Mouse (Mus musculus): Measurements from ENCODE around the gene Spata33.
"Not testable (repeated sequence)": the region's sequence is repeated elsewhere in the genome, so short reads cannot be mapped to it uniquely, and the experiment has no call there.

Gene Spata33

DNA sequence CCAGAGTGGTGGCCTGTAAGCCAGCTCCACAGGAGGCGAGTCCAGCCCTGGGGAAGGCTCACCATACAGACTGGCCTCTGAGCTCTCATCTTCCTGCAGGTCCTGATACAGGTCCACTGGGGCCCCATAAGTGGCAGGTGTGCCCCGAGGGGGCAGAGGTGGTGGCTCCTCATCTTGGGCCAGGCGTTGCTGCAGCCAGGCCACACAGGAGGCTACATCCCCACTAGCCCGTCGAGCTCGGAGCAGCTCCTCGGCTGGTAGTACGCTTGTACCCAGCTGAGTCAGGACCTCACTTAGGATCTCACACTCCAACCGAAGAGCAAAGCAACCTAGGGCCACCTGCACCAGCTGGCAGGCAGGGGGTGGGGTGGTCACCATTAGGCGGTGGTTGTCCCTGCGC is 21.1 kb downstream of the Spata33 start:
- no peak for DNase-seq

DNA sequence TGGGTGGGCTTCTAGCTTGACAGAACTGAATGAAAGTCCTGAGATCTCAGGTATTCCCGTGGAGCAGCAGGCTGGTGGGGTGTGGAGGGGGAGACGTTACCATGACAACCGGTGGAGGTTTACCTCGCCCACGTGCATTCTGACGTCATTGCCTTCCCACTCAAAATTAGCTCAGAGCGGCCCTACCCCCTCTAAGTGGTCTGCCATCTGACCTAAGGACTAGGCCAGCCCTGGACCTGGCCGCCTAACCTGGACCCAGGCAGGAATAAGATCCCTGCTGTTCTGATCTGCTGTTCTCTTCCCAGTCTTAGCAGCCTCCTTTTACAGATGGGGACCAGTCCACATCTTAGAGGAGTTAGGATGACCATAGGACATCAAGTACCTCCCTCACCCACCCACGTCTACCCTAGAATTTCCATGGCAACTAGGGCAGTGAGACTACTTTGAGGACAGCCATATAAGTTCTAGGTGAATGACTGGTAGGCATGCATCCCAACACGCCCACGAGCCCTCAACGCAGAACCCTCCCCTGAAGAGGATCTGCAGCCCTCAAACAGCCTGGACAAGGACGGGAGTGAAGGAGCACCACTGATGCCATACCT is 22.4 kb downstream of the Spata33 start:
- peak; percentile 74 for DNase-seq

DNA sequence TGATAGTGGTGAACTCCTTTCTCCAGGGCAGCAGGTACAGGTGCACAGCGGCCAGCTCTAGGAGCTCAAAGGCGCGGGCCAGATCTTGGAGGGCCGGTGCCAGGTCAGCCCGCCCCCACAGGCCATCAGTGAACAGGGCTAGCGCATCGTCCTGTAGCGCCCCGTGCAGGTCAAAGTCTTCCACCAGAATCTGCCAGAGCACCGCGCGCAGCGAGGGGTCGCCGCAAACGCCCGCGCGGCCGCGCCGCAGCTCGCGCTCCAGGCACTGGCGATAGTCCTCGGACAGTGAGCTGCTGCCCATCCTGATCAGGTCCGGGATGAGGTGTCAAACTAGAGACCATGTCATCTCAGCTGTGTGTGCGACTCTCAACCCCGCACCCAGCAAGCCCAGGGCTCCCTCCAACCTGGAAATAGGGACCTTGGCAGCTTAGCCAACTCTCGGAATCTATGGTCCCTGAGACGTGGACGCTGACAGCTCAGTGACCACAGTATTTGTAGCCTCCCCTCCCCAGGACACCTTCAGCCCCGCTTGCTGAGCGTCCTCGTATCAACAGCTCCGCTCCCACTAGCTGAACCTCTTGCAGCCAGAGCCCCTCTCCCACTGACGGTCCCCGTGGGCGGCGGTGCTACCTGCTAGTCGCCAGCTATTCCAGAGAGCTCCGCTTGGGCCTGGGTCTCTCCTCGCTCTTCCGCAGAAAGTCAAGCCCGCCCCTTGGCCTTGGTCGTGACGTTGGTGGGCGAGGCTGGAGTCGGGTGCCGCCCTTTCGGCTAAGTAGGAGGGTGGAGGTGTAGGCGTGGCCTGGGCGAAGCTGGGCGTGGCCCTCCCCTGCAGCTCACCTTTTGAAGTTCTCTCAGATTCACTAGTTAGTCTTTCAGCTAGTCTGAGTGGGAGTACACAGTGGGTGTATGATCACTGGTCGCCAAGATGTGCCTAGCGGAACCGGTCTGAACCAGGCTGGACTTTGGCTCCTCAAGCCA is 23.2 kb downstream of the Spata33 start, which contains the start of gene Spata2l:
Gene Spata2l (minus strand): TSS at position 714 of the 978 bp plus-strand sequence.
- DNase-seq = peak; percentile 87

- DNase-seq = no peak
Measured at GRCm38 (mm10) chr8:123239398-123239797, 26.8 kb downstream of the Spata33 start.

DNA sequence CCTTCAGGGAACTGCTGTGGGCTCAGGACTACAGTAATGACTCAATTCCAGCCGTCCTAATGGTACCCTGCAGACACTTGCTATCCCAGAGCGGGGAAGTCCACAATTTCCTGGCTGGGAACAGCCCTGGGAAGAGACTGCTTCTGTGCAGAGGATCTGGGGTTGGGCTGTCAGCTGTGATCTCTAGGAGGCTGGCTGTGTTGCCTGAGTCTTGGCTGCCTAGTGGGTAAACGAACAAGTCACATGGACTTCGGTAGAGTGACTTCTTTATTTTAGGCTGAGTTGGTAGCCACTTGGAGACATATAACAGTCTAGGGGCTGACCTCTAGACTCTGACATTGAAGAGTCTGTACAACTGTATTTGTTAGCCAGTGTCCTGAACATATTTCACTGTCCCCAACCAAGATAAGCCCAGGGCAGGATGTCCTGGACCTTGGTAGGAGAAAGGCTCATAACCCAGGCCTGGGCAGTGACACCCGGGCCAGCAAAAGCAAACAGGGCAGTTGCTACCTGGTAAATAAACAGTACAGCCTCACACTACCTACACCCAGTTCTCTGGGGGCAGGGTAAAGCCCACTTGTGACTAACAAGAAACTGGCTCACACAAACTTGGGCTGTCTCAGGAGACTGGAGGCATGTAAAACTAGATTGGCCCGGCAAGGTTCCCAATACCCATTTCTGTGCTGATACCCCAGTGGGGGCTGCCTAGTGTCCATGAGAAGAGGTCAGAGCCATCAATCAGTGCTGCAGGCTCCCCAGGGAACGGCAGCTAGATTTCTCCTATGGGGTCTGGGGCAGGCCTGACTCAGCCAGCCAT is 29.7 kb downstream of the Spata33 start:
- no peak for DNase-seq

GRCm38 (mm10) chr8:123243053-123243452 is 30.4 kb downstream of the Spata33 start:
- no peak for DNase-seq

- DNase-seq = no peak
Measured at GRCm38 (mm10) chr8:123244382-123244781, 31.8 kb downstream of the Spata33 start.

- no peak for DNase-seq
Measured at GRCm38 (mm10) chr8:123245543-123245942, 32.9 kb downstream of the Spata33 start.

DNA sequence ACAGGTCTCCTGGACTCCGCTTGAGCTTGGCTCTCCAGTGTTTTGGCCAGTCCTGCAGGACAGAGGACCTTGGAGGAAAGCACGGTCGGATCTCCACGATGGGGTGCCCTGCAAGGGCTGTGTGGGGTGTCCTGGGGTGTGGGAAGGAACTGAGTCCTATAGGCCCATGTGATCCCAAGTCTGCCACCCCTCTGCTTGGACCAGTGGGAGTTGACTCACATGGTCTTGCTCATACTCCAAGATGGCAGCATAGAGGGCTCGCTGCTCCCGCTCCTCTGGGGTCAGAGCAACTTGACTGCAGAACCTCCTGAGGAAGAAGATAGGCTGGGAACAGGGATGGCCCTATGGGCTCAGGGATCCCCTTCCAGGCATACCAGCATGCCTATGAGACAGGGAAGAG is 35.1 kb downstream of the Spata33 start:
- DNase-seq = no peak

DNA sequence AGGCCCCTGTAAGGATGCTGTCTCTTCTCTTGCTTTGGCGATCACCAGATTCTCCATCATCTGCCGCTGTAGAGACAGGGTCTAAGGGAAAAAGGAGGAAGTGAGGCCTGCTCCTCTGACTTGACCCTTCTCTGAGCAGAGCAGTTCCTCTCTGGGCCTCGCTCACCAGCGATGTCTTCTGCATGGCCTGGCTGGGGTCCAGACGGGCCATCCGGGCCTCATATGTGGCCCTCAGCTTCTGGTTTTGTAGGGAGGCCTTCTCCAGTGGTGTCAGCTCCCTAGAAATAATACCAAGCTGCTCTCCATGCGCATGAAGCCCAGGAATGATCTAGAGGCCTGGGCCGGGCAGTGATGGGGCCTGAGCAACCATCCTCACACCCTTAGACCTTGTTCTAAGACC is 36.0 kb downstream of the Spata33 start:
- no peak for DNase-seq

DNA sequence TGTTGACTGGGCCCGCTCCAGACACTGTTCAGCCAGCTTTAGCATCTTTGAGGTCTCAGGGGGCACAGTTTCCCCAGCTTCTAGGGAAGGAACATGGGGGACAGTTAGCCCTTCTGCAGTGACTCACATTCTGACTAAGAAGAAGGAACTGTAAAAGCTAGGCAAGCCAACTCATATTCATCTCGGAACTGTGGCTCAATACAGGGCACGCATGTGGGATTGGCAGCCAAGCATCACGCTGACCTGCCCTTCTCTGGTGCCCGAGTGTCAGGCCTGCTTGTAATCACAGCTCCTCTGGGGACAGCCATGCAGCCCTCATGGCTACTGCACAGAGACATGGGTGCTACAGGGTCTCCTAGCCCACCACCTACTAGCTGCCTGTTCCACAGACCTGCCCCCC is 38.3 kb downstream of the Spata33 start:
- DNase-seq = no peak

DNA sequence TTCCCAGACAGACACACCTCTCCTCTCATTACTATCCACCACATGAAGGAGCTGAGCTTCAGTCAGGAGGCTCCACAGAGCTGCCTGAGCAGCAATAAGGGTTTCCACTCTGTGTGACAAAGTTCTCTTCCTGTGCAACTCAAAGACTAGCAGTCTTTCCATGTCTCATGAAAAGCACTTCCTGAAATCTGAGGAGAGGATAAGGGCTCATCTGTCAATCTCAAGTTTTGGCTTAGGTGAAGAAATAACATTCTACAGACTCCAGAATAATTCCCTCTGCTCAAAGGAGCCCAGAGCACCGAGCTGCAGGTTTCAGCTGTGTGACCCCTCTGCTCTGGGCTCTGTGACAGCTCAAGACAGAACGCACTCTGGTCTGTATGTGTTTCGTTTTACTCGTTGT is 40.3 kb downstream of the Spata33 start:
- DNase-seq = no peak

- no peak for DNase-seq
Measured at GRCm38 (mm10) chr8:123253451-123254098, 40.9 kb downstream of the Spata33 start.

DNA sequence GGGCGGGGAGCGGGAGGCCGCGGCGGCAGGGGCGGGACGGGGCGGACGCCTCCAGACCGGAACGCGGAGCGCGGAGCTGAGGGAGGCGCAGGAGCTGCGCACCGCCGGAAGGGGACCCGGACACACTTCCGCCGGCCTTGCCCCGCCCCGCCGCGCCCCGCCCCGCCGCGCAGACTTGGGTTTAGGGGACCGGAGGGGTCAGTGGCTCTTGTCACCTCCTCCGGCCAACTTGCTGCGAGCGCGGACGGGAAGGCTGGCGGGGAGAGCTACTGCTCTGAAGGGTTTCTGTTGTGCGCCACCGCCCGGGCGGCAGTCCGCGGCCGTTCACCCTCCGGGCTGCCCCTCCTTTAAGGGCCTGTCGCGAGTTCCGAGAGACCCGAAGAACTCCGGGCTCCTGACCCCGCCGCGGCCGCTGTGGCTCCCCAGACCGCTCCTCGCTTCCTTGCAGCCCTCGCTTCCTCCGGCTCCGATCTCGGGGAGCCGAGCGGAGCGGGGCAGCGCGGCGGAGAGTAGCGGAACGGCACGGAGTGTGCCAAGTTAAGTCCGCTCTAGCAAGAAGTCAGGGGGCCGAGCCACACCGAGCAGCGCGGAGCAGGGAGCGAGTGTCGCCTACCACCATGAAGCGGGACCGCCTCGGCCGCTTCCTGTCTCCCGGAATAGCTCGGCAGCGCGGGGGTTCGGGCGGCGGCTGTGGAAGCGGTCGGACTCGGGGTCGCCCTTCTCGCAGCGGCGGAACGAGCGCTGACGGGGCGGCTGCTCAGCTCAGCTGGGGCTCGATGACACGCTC is 41.7 kb downstream of the Spata33 start, which contains the start of the genes Zfp276 and Vps9d1:
Gene Zfp276 (plus strand): TSS at position 97 of the 787 bp plus-strand sequence.
Gene Vps9d1 (minus strand): TSS at position 250 of the 787 bp plus-strand sequence.
- peak; percentile 79 for DNase-seq

DNA sequence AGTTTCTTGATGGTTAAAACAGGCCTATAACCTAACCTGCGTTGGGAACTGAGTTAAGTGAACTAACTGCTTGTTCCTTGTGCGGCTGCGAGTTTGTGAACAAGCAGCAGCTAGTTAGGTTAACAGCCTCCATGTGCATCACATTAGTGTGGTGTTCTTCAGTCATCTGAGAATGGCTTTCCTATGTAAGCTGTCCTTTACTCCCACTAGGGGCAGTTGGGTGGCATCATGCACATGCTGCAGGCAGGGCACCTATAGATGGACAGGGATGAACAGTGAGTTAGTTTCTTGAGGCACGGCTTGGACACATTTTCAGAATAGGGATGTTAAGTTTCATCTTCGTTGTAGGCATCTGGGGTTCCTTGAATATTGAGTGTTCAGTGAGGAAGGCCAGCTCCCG is 42.5 kb downstream of the Spata33 start:
- no peak for DNase-seq

GRCm38 (mm10) chr8:123257114-123257513 is 44.5 kb downstream of the Spata33 start:
- no peak for DNase-seq

DNA sequence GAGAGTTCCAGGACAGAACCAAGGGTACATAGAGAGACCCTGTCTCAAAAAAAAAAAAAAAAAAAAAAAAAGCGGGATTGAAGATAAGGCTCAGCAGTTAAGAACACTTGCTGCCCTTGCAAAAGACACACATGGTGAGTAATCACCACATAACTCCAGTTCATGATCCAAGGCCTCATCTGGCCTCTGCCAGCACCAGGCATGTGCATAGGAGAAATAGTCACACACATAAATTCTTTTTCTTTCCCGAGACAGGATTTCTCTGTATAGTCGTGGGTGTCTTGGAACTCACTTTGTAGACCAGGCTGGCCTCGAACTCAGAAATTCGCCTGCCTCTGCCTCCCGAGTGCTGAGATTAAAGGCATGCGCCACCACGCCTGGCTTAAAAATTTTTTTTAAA is 45.0 kb downstream of the Spata33 start:
- DNase-seq = not testable (repeated sequence)

GRCm38 (mm10) chr8:123267926-123268656 is 55.5 kb downstream of the Spata33 start:
- DNase-seq = no peak

GRCm38 (mm10) chr8:123271147-123271546 is 58.5 kb downstream of the Spata33 start:
- DNase-seq = no peak
